Mouse (Mus musculus) liver, embryonic 11.5 days (tissue): ENCODE measurements at regions not wholly inside any gene's neighbourhood (a gene's known extent, or its start where the extent isn't known, plus 50 kb on each side); places are given as distances from the start of the nearest gene placed in this dataset.

Experiments
- ATAC-seq: fragments of 200-750 bp; cut with Nextera tagmentation; replicated peaks from 2 replicates; pipeline ENCODE4 v1.8.0; 2017; ENCODE audit warnings: moderate number of reproducible peaks, mild to moderate bottlenecking, moderate TSS enrichment, moderate library complexity; ENCODE audit not compliant: low FRiP score
- DNase-seq: peaks from one replicate; pipeline ENCODE4 v3.0.0-alpha.2; 2017; ENCODE audit warnings: low spot score
- H3K27ac ChIP-seq: fragments of 300-500 bp; sonication (generic); 2 replicates; pipeline ENCODE4 v1.5.1; 2014; ENCODE audit warnings: mild to moderate bottlenecking, low read depth, low read length, control low read depth
- H3K27me3 ChIP-seq: fragments of 300-500 bp; sonication (generic); replicated peaks from 2 replicates; pipeline ENCODE4 v1.6.1; 2014; ENCODE audit warnings: low read length, mixed read lengths; ENCODE audit not compliant: control insufficient read depth, insufficient read depth
- H3K36me3 ChIP-seq: fragments of 300-500 bp; sonication (generic); 2 replicates; pipeline ENCODE4 v1.6.1; 2014; ENCODE audit warnings: mild to moderate bottlenecking, low read length, moderate library complexity, mixed read lengths; ENCODE audit not compliant: control insufficient read depth, insufficient read depth
- H3K4me1 ChIP-seq: fragments of 300-500 bp; sonication (generic); replicated peaks from 2 replicates; pipeline ENCODE4 v1.6.1; 2014; ENCODE audit warnings: low read length, mixed read lengths; ENCODE audit not compliant: control insufficient read depth, insufficient read depth
- H3K4me2 ChIP-seq: fragments of 300-500 bp; sonication (generic); 2 replicates; pipeline ENCODE4 v1.6.1; 2014; ENCODE audit warnings: mild to moderate bottlenecking, control low read depth, moderate library complexity
- H3K4me3 ChIP-seq: fragments of 300-500 bp; sonication (generic); 2 replicates; pipeline ENCODE4 v1.5.1; 2014; ENCODE audit warnings: low read depth, low read length, control low read depth
- H3K9ac ChIP-seq: fragments of 300-500 bp; sonication (generic); 2 replicates; pipeline ENCODE4 v1.6.1; 2014; ENCODE audit warnings: low read depth, low read length, control low read depth
- H3K9me3 ChIP-seq: fragments of 300-500 bp; sonication (generic); 2 replicates; pipeline ENCODE4 v1.6.1; 2016; ENCODE audit warnings: low read length, inconsistent platforms, mixed read lengths; ENCODE audit not compliant: control insufficient read depth
- WGBS: fragments of 180-500 bp; shearing (Covaris S2); extraction: QIAGEN DNeasy Blood & Tissue Kit; methylation state at CpG from one replicate; pipeline ENCODE4 v1.1.7; 2014; 5-methylcytosine and 5-hydroxymethylcytosine counted together

DNA sequence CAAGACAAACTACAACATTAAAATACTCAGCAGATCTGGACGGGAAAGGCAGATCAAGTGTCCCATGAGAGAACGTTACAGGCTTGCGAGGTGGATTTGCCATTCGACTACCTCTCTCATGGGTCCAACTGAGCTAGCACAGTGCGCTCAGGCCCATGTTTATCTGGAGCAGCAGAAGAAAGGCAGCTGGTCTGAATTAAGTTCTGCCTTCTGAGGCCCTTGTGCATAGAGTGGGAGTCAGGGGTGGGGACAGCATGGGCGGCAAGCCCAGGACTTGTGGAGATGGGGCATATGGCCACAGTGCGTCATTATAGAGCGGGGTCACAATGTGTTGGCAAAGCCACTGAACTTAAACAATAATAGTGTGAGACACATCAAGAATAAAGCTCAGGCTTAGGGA is 151.8 kb upstream of the Maf start:
- no peak for ATAC-seq

DNA sequence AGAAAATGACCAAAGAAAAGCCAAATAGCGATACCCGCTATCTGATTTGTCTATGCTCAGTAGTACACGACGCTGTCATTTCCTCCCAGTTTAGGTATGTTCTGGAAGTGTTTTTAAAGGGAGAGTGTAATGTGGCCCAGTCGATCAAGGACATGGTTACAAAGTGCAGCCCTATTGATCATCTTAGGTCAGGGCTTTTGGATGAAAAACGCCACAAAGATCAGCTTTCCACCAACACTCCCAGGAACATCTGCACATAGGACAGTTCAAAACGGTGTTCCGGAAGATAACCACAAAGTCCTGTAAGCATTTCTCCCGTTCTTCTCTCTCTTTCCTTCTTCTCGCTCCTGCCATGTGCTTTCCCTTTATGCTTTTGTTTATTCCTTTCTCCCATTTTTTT is 149.2 kb upstream of the Maf start:
- WGBS, result 86% methylated on average over 10 of the region's 10 CpGs

More for the DNA sequence above, 151.8 kb upstream of the Maf start:
- Histone ChIP-seq H3K27me3 (no peaks in the 10 kb centered on the region), H3K36me3 (no peaks in the 10 kb centered on the region), H3K9me3 (no peaks in the 10 kb centered on the region), H3K27ac (no peak overlapping the region), H3K4me2 (no peak overlapping the region), H3K4me1 (no peaks in the 10 kb centered on the region), H3K4me3 (no peak overlapping the region), H3K9ac (no peak overlapping the region)
- WGBS, result 92% methylated on average over 8 of the region's 8 CpGs
- no peak for DNase-seq

DNA sequence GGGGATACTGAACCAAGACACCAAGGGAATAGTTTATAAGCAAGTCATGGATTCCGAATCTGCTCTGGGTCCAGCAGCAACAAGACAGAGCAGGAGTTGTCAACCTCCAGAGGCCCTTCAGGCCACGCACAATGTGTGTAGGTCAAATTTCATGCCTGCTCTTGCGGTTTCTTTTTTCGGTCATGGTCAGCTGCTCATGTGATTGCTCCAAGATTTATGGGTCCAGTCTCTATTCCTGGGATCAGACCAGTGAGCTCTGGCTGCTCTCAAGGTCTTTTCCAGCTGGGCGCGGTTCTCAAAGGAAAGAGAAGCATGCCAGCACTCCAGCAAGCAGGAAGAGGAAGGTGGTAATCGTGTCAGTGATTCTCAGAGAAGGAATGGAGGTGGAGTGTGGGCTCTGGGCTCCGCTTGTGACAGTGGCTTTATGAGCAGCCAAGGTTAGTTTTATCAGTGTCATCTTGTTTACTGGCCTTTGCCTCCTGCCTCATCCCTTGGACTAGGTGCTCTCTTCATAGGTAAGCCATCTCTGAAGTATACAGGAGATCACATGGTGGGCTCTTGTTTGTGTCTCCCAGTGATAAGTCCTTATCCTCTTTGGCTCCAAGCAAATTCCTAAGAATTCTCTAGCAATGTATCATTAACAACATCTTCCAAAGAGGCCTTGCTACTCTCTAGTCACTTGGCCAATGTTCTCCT is 148.5 kb upstream of the Maf start:
- Histone ChIP-seq H3K4me1 (no peaks in the 10 kb centered on the region), H3K36me3 (no peaks in the 10 kb centered on the region), H3K4me2 (no peak overlapping the region), H3K4me3 (no peak overlapping the region), H3K9ac (no peak overlapping the region), H3K9me3 (no peaks in the 10 kb centered on the region), H3K27me3 (no peaks in the 10 kb centered on the region), H3K27ac (no peak overlapping the region)
- ATAC-seq, result no peak
- no peak for DNase-seq
- WGBS, result 78% methylated on average over 8 of the region's 8 CpGs

More for the DNA sequence above, 149.2 kb upstream of the Maf start:
- Histone ChIP-seq H3K9ac (no peak overlapping the region), H3K4me2 (no peak overlapping the region), H3K4me3 (no peak overlapping the region), H3K4me1 (no peaks in the 10 kb centered on the region), H3K27me3 (no peaks in the 10 kb centered on the region), H3K9me3 (no peaks in the 10 kb centered on the region), H3K27ac (no peak overlapping the region), H3K36me3 (no peaks in the 10 kb centered on the region)
- ATAC-seq (no peak), DNase-seq (no peak)

DNA sequence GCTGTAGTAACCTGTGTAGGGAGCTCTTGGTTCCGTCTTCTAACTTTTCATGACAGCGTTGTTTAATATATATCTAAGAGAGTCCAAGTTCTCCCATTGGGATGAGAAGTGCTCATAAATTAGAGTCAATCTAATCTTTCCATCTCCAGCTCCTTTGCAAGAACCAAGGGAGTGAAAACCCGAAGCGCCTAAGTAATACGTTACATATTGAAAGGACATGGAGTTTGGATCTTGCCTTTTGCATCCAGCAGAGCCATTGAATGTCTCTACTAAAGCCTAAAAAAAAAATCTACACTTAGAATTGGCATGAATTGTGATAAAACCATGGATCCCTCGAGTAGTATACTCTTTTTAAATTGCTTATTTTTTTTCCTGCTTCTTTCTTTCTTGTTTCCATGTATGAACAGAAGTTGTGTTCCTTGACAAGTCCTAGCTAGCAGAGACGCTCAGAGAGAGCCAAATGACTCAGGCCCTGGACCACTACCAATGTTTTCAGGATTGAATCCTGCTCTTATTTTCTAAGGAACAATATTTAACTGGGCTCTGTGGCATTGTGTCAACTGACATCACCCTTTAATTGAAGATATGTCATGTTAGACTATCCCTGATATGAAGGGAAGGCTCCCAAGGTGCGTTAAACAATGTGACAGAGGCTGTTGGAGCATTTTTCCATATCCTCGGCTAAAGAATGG is 146.8 kb upstream of the Maf start:
- Histone ChIP-seq H3K9me3 (no peaks in the 10 kb centered on the region), H3K27me3 (no peaks in the 10 kb centered on the region), H3K27ac (no peak overlapping the region), H3K4me3 (no peak overlapping the region), H3K4me1 (no peaks in the 10 kb centered on the region), H3K36me3 (no peaks in the 10 kb centered on the region), H3K9ac (no peak overlapping the region), H3K4me2 (no peak overlapping the region)
- 80% methylated on average over 9 of the region's 9 CpGs for WGBS
- DNase-seq, result no peak
- ATAC-seq, result no peak

DNA sequence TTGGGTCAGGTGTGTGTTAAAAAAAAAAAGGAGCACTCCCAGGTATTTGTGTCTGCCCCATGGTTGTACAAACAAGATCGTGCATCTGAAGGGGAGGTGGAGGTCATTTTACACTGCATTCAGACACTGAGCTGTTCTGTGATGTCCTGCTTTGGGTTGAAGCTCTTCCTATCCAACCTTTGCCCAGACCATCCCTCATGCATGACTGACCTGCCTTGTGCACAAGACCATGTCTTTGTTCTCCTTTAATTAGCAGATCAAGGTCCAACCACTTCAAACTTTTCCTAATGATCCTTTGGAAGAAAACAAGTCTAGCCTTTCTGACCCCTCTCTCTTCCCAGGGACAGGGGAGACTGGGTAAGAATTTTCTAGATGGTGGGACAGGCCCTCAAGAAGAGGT is 143.0 kb upstream of the Maf start:
- H3K9ac ChIP-seq, result no peak overlapping the region
- H3K4me1 ChIP-seq, result no peaks in the 10 kb centered on the region
- DNase-seq (no peak), ATAC-seq (no peak)
- no peaks in the 10 kb centered on the region for H3K27me3 ChIP-seq
- no peak overlapping the region for H3K4me3 ChIP-seq
- no peak overlapping the region for H3K27ac ChIP-seq
- no peak overlapping the region for H3K4me2 ChIP-seq
- WGBS, result 75% methylated on average over 1 of the region's 1 CpGs
- no peaks in the 10 kb centered on the region for H3K9me3 ChIP-seq
- no peaks in the 10 kb centered on the region for H3K36me3 ChIP-seq

DNA sequence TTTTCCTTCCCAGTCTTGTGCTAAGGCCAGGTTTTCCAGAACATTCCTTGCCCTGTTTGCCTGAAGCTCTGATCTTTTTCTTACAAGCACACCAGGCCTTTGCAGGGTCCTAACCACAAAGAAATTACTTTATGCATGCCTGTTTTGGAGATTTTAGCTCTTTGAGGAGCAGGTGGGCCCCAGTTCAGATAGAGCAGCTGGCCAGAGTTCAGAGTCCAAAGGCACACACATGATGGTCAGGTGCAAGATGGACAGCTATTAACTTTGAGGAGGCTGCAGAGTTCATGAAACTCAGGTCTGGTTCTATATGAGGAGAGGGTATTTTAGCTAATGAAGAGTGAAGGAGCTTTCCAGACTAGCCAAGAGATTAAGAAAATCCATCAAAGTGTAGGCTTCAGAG is 125.8 kb upstream of the Maf start:
- no peak overlapping the region for H3K4me2 ChIP-seq
- H3K27ac ChIP-seq, result no peak overlapping the region
- DNase-seq (no peak), ATAC-seq (no peak)
- H3K9ac ChIP-seq, result no peak overlapping the region
- H3K27me3 ChIP-seq, result no peaks in the 10 kb centered on the region
- H3K9me3 ChIP-seq, result no peaks in the 10 kb centered on the region
- no peak overlapping the region for H3K4me3 ChIP-seq
- no peaks in the 10 kb centered on the region for H3K36me3 ChIP-seq
- no peaks in the 10 kb centered on the region for H3K4me1 ChIP-seq

DNA sequence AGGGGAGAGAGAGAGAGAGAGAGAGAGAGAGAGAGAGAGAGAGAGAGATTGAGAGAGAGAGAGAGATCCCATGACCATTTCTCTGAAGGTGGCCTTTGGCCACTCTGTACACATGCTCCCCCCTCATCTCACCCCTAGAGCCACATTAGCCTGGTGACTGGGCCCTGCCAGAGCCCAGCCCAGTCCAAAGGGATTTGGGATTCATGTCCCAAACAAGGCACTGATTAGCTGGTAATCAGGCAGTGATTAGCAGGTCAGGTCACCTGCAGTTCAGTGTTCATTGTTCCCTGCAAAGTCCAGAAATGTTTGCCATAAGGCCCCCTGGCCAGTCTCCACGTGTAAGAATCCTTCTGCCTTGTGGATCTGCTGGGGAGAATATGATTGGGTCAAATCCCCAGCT is 124.1 kb upstream of the Maf start:
- H3K27me3 ChIP-seq, result no peaks in the 10 kb centered on the region
- no peaks in the 10 kb centered on the region for H3K9me3 ChIP-seq
- no peak for ATAC-seq
- H3K27ac ChIP-seq, result no peak overlapping the region
- no peaks in the 10 kb centered on the region; the same call in 1 of the 2 replicates for H3K4me1 ChIP-seq
- no peak overlapping the region for H3K4me3 ChIP-seq
- H3K36me3 ChIP-seq, result no peaks in the 10 kb centered on the region
- no peak for DNase-seq
- no peak overlapping the region for H3K9ac ChIP-seq
- WGBS, result 12% methylated on average over 1 of the region's 1 CpGs
- no peak overlapping the region for H3K4me2 ChIP-seq

DNA sequence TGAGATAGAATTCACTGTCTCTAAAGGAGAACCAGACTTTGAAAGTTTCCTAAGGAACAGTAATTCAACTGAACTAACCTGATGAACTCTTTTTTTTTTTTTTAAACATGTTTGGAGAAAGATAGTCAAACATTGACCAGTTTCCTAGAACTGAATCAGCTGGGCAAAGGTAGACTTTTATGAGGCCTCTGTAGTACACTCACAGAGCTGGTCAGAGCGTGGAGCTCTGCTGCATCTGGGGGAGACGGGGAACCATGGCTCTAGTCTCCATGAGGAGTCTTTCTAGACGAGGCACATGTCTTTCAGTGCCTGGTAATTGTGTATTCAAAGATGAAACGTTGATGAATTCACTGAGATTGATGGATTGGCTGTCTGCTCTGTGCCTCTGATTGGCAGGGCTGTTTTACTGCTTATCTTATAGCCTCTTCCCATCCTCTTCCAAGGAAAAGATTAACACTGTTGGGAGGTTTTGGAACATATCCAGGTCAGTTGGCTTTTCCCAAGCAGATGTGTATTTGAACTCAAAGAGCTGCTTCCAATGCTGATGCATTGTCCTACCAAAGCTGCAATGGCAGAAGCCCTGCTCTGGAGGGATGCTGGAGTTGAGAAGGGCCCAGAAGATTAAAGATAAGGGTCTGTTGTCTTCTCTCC is 122.5 kb upstream of the Maf start:
- no peak for ATAC-seq
- no peak overlapping the region for H3K9ac ChIP-seq
- peaks cover 2% of the 10 kb centered on the region; the same call in 1 of the 2 replicates for H3K4me1 ChIP-seq
- no peaks in the 10 kb centered on the region for H3K27me3 ChIP-seq
- no peaks in the 10 kb centered on the region for H3K9me3 ChIP-seq
- no peak overlapping the region for H3K27ac ChIP-seq
- DNase-seq, result no peak
- H3K4me2 ChIP-seq, result no peak overlapping the region
- H3K36me3 ChIP-seq, result no peaks in the 10 kb centered on the region
- H3K4me3 ChIP-seq, result no peak overlapping the region
- 38% methylated on average over 4 of the region's 4 CpGs for WGBS

DNA sequence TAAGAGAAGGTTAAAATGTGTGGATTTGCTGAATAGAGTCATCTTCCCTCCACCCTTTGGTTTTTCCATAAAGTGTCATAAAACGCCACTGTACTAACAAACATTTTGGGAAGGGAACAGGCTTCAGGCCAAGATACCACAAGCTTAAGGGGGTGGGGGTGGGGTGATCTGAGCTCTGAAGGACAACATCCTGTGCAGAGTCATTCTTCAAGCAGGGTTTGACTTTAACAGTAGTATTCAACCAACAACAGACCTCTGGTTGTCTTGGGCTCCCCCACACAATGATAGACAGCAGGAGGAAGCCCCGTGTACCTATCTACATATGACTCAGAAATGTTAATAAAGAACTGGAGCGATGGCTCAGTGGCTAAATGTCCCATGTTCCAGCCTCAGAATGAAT is 118.9 kb upstream of the Maf start:
- Histone ChIP-seq H3K27me3 (no peaks in the 10 kb centered on the region), H3K4me1 (peaks cover 2% of the 10 kb centered on the region; the same call in 1 of the 2 replicates), H3K27ac (no peak overlapping the region), H3K9me3 (no peaks in the 10 kb centered on the region), H3K4me3 (no peak overlapping the region), H3K36me3 (no peaks in the 10 kb centered on the region), H3K9ac (no peak overlapping the region), H3K4me2 (no peak overlapping the region)
- ATAC-seq, result no peak
- DNase-seq, result no peak
- WGBS, result 48% methylated on average over 3 of the region's 3 CpGs
